Mouse (Mus musculus): ENCODE data around the gene 9130213A22Rik. TPM values are rescaled to one million over a fixed set of nuclear protein-coding genes. Genes with fewer than 3 reads are reported as not detected.
A peak's percentile ranks its signal among the peaks of the same experiment; 100 is the strongest.

9130213A22Rik gene
- polyA plus RNA-seq, 1 experiment from 2014 or later = 0.43 TPM

GRCm38 (mm10) chr11:69088856-69089615 is 33.4 kb downstream of the 9130213A22Rik start:
- WGBS = 18% methylated on average over 14 of the region's 25 CpGs
- peaks cover 21% of the 10 kb centered on the region for H3K4me1 ChIP-seq (ENCODE audit: control insufficient read depth, insufficient read depth, low read length)

GRCm38 (mm10) chr11:69088103-69088855 is 34.1 kb downstream of the 9130213A22Rik start, which contains the start of gene Vamp2:
Vamp2 (plus strand) TSS chr11:69088490.
- peak within 1 kb of the TSS; percentile 100 for H3K4me3 ChIP-seq (ENCODE audit: low read length)
- no peaks in the 10 kb centered on the region for H3K27me3 ChIP-seq (ENCODE audit: control insufficient read depth, insufficient read depth, low read length)
- H3K9ac ChIP-seq (ENCODE audit: low read depth, low read length) = peak within 1 kb of the TSS; percentile 99
- H3K9me3 ChIP-seq (ENCODE audit: control insufficient read depth, low read length) = no peaks in the 10 kb centered on the region
- peaks cover 21% of the 10 kb centered on the region for H3K4me1 ChIP-seq (ENCODE audit: control insufficient read depth, insufficient read depth, low read length)
- WGBS = 1% methylated on average over 58 of the region's 67 CpGs
- peaks cover 33% of the 10 kb centered on the region for H3K36me3 ChIP-seq (ENCODE audit: control insufficient read depth, insufficient read depth, low read length)
- H3K4me2 ChIP-seq (replicated peaks; ENCODE audit: low read depth, low read length) = peak within 1 kb of the TSS; percentile 95
- peak within 1 kb of the TSS; percentile 94 for H3K27ac ChIP-seq (ENCODE audit: low read depth, low read length)
- peak; percentile 62 for ATAC-seq (ENCODE audit: low FRiP score, low TSS enrichment)

More at GRCm38 (mm10) chr11:69088856-69089615, 33.4 kb downstream of the 9130213A22Rik start:
- H3K27me3 ChIP-seq (ENCODE audit: control insufficient read depth, insufficient read depth, low read length) = no peaks in the 10 kb centered on the region
- peak overlapping the region; percentile 94 for H3K27ac ChIP-seq (ENCODE audit: low read depth, low read length)
- ATAC-seq (ENCODE audit: low FRiP score, low TSS enrichment) = peak; percentile 28
- H3K4me2 ChIP-seq (replicated peaks; ENCODE audit: low read depth, low read length) = peak overlapping the region; percentile 95
- H3K9ac ChIP-seq (ENCODE audit: low read depth, low read length) = peak overlapping the region; percentile 99
- no peaks in the 10 kb centered on the region for H3K9me3 ChIP-seq (ENCODE audit: control insufficient read depth, low read length)
- H3K4me3 ChIP-seq (ENCODE audit: low read length) = peak overlapping the region; percentile 100
- peaks cover 33% of the 10 kb centered on the region for H3K36me3 ChIP-seq (ENCODE audit: control insufficient read depth, insufficient read depth, low read length)

GRCm38 (mm10) chr11:69087597-69087996 is 34.8 kb downstream of the 9130213A22Rik start:
- 66% methylated on average over 2 of the region's 2 CpGs for WGBS
- Histone ChIP-seq H3K4me2 (replicated peaks; ENCODE audit: low read depth, low read length) (no peak overlapping the region), H3K4me3 (ENCODE audit: low read length) (no peak overlapping the region), H3K9me3 (ENCODE audit: control insufficient read depth, low read length) (no peaks in the 10 kb centered on the region), H3K9ac (ENCODE audit: low read depth, low read length) (no peak overlapping the region), H3K27me3 (ENCODE audit: control insufficient read depth, insufficient read depth, low read length) (no peaks in the 10 kb centered on the region), H3K4me1 (ENCODE audit: control insufficient read depth, insufficient read depth, low read length) (peaks cover 21% of the 10 kb centered on the region), H3K27ac (ENCODE audit: low read depth, low read length) (peak overlapping the region; percentile 94), H3K36me3 (ENCODE audit: control insufficient read depth, insufficient read depth, low read length) (peaks cover 29% of the 10 kb centered on the region)
- ATAC-seq (ENCODE audit: low FRiP score, low TSS enrichment) = no peak

- WGBS = 10% methylated on average over 4 of the region's 4 CpGs
- H3K9me3 ChIP-seq (ENCODE audit: control insufficient read depth, low read length) = no peaks in the 10 kb centered on the region
- no peak overlapping the region for H3K4me3 ChIP-seq (ENCODE audit: low read length)
- H3K27me3 ChIP-seq (ENCODE audit: control insufficient read depth, insufficient read depth, low read length) = no peaks in the 10 kb centered on the region
- H3K9ac ChIP-seq (ENCODE audit: low read depth, low read length) = no peak overlapping the region
- ATAC-seq (ENCODE audit: low FRiP score, low TSS enrichment) = peak; percentile 44
- peaks cover 26% of the 10 kb centered on the region for H3K36me3 ChIP-seq (ENCODE audit: control insufficient read depth, insufficient read depth, low read length)
- peak overlapping the region; percentile 12; the same call in 1 of the 2 replicates for H3K4me2 ChIP-seq (replicated peaks; ENCODE audit: low read depth, low read length)
- peaks cover 21% of the 10 kb centered on the region for H3K4me1 ChIP-seq (ENCODE audit: control insufficient read depth, insufficient read depth, low read length)
- H3K27ac ChIP-seq (ENCODE audit: low read depth, low read length) = peak overlapping the region; percentile 94
Observed at GRCm38 (mm10) chr11:69087082-69087481, 35.3 kb downstream of the 9130213A22Rik start.

GRCm38 (mm10) chr11:69086390-69086789 is 36.0 kb downstream of the 9130213A22Rik start:
- no peak for ATAC-seq (ENCODE audit: low FRiP score, low TSS enrichment)
- Histone ChIP-seq H3K4me2 (replicated peaks; ENCODE audit: low read depth, low read length) (no peak overlapping the region), H3K9me3 (ENCODE audit: control insufficient read depth, low read length) (no peaks in the 10 kb centered on the region), H3K27me3 (ENCODE audit: control insufficient read depth, insufficient read depth, low read length) (no peaks in the 10 kb centered on the region), H3K9ac (ENCODE audit: low read depth, low read length) (no peak overlapping the region), H3K36me3 (ENCODE audit: control insufficient read depth, insufficient read depth, low read length) (peaks cover 19% of the 10 kb centered on the region), H3K4me3 (ENCODE audit: low read length) (no peak overlapping the region), H3K27ac (ENCODE audit: low read depth, low read length) (peak overlapping the region; percentile 94), H3K4me1 (ENCODE audit: control insufficient read depth, insufficient read depth, low read length) (peaks cover 21% of the 10 kb centered on the region)
- WGBS = 44% methylated on average over 6 of the region's 6 CpGs

- Histone ChIP-seq H3K27ac (ENCODE audit: low read depth, low read length) (no peak overlapping the region), H3K36me3 (ENCODE audit: control insufficient read depth, insufficient read depth, low read length) (peaks cover 12% of the 10 kb centered on the region), H3K4me3 (ENCODE audit: low read length) (no peak overlapping the region), H3K27me3 (ENCODE audit: control insufficient read depth, insufficient read depth, low read length) (no peaks in the 10 kb centered on the region), H3K9me3 (ENCODE audit: control insufficient read depth, low read length) (no peaks in the 10 kb centered on the region), H3K4me1 (ENCODE audit: control insufficient read depth, insufficient read depth, low read length) (peaks cover 19% of the 10 kb centered on the region), H3K4me2 (replicated peaks; ENCODE audit: low read depth, low read length) (no peak overlapping the region), H3K9ac (ENCODE audit: low read depth, low read length) (no peak overlapping the region)
- 55% methylated on average over 6 of the region's 6 CpGs for WGBS
- no peak for ATAC-seq (ENCODE audit: low FRiP score, low TSS enrichment)
Observed at GRCm38 (mm10) chr11:69085608-69086007, 36.8 kb downstream of the 9130213A22Rik start.

- no peak for ATAC-seq (ENCODE audit: low FRiP score, low TSS enrichment)
- H3K4me1 ChIP-seq (ENCODE audit: control insufficient read depth, insufficient read depth, low read length) = 0 out of 2 replicates have a peak, but pooled peaks cover 5% of the 10 kb centered on the region
- H3K9me3 ChIP-seq (ENCODE audit: control insufficient read depth, low read length) = no peaks in the 10 kb centered on the region
- 81% methylated on average over 7 of the region's 7 CpGs for WGBS
- no peaks in the 10 kb centered on the region for H3K27me3 ChIP-seq (ENCODE audit: control insufficient read depth, insufficient read depth, low read length)
- H3K4me3 ChIP-seq (ENCODE audit: low read length) = no peak overlapping the region
- no peak overlapping the region for H3K4me2 ChIP-seq (replicated peaks; ENCODE audit: low read depth, low read length)
- H3K36me3 ChIP-seq (ENCODE audit: control insufficient read depth, insufficient read depth, low read length) = no peaks in the 10 kb centered on the region
- H3K27ac ChIP-seq (ENCODE audit: low read depth, low read length) = no peak overlapping the region
- no peak overlapping the region for H3K9ac ChIP-seq (ENCODE audit: low read depth, low read length)
Observed at GRCm38 (mm10) chr11:69081613-69082012, 40.8 kb downstream of the 9130213A22Rik start.

GRCm38 (mm10) chr11:69080855-69081222 is 41.5 kb downstream of the 9130213A22Rik start:
- H3K36me3 ChIP-seq (ENCODE audit: control insufficient read depth, insufficient read depth, low read length) = no peaks in the 10 kb centered on the region
- H3K27me3 ChIP-seq (ENCODE audit: control insufficient read depth, insufficient read depth, low read length) = no peaks in the 10 kb centered on the region
- no peak overlapping the region for H3K27ac ChIP-seq (ENCODE audit: low read depth, low read length)
- no peaks in the 10 kb centered on the region for H3K9me3 ChIP-seq (ENCODE audit: control insufficient read depth, low read length)
- H3K9ac ChIP-seq (ENCODE audit: low read depth, low read length) = no peak overlapping the region
- H3K4me3 ChIP-seq (ENCODE audit: low read length) = no peak overlapping the region
- WGBS = 89% methylated on average over 8 of the region's 8 CpGs
- no peak overlapping the region for H3K4me2 ChIP-seq (replicated peaks; ENCODE audit: low read depth, low read length)
- H3K4me1 ChIP-seq (ENCODE audit: control insufficient read depth, insufficient read depth, low read length) = 0 out of 2 replicates have a peak, but pooled peaks cover 4% of the 10 kb centered on the region
- ATAC-seq (ENCODE audit: low FRiP score, low TSS enrichment) = no peak

All from kidney, embryonic 14.5 days (tissue).